Mouse (Mus musculus) liver, postnatal 0 days (tissue): ENCODE data around the gene Actr2. TPM values are rescaled to one million over a fixed set of nuclear protein-coding genes. Genes with fewer than 3 reads are reported as not detected.
A peak's percentile ranks its signal among the peaks of the same experiment; 100 is the strongest.
"Not testable (repeated sequence)": the region's sequence is repeated elsewhere in the genome, so short reads cannot be mapped to it uniquely, and the experiment has no call there.

Experiments
- ATAC-seq: fragments of 200-750 bp; cut with Nextera tagmentation; 2 replicates; pipeline ENCODE4 v1.8.0; 2017; ENCODE audit warnings: mild to moderate bottlenecking, moderate library complexity
- DNase-seq: peaks from one replicate; pipeline ENCODE4 v3.0.0-alpha.2; 2016
- H3K27ac ChIP-seq: fragments of 300-500 bp; sonication (generic); 2 replicates; pipeline ENCODE4 v1.5.1; 2014; ENCODE audit warnings: antibody characterized with exemption, moderate library complexity, mild to moderate bottlenecking, low read depth
- H3K27me3 ChIP-seq: fragments of 300-500 bp; sonication (generic); 2 replicates; pipeline ENCODE4 v1.6.1; 2014; ENCODE audit warnings: low read length, control low read depth, mixed read lengths; ENCODE audit not compliant: insufficient read depth
- H3K36me3 ChIP-seq: fragments of 300-500 bp; sonication (generic); replicated peaks from 2 replicates; pipeline ENCODE4 v1.6.1; 2014; ENCODE audit warnings: mild to moderate bottlenecking, control low read depth, low read length, moderate library complexity, mixed read lengths; ENCODE audit not compliant: insufficient read depth
- H3K4me1 ChIP-seq: fragments of 300-500 bp; sonication (generic); 2 replicates; pipeline ENCODE4 v1.6.1; 2014; ENCODE audit warnings: antibody characterized with exemption, mild to moderate bottlenecking, control low read depth; ENCODE audit not compliant: insufficient read depth
- H3K4me2 ChIP-seq: fragments of 300-500 bp; sonication (generic); 2 replicates; pipeline ENCODE4 v1.6.1; 2014; ENCODE audit warnings: low read depth, mild to moderate bottlenecking, low read length, moderate library complexity, mixed read lengths
- H3K4me3 ChIP-seq: fragments of 300-500 bp; sonication (generic); 2 replicates; pipeline ENCODE4 v1.5.1; 2014; ENCODE audit warnings: low read depth, low read length
- H3K9ac ChIP-seq: fragments of 300-500 bp; sonication (generic); replicated peaks from 2 replicates; pipeline ENCODE4 v1.6.1; 2014; ENCODE audit warnings: mild to moderate bottlenecking, moderate library complexity
- H3K9me3 ChIP-seq: fragments of 300-500 bp; sonication (generic); 2 replicates; pipeline ENCODE4 v1.6.1; 2016; ENCODE audit warnings: mild to moderate bottlenecking, control low read depth, low read length, mixed read lengths
- CTCF ChIP-seq: sonication (generic); IDR thresholded peaks from 2 replicates; pipeline ENCODE4 v1.5.1; 2016; ENCODE audit warnings: antibody characterized with exemption, low read depth
- EP300 ChIP-seq: IDR thresholded peaks from 2 replicates; pipeline ENCODE4 v1.6.1; 2016; ENCODE audit warnings: antibody characterized with exemption, low read depth, mild to moderate bottlenecking
- whole genome bisulfite sequencing: fragments of 180-500 bp; shearing (Covaris S2); extraction: QIAGEN DNeasy Blood & Tissue Kit; methylation state at CpG from one replicate; pipeline ENCODE4 v1.1.7; 2014; ENCODE audit not compliant: insufficient replicate concordance; 5-methylcytosine and 5-hydroxymethylcytosine counted together
- polyA plus RNA-seq: library from polyadenylated mRNA; unstranded; fragments of >200 nt; fragmentation: Nextera tagmentation; extraction: Ambion mirVana; gene quantifications from 2 replicates; pipeline ENCODE4 v1.2.1, GENCODE M21; 2015

Actr2 gene
- polyA plus RNA-seq = 49.1 and 54.3 TPM in 2 replicates

GRCm38 (mm10) chr11:20112741-20113480 lies at the start of gene Actr2:
Gene Actr2, minus strand, starts transcription at chr11:20112913.
- 0 out of 2 replicates have a peak, but pooled peaks cover 5% of the 10 kb centered on the region for H3K36me3 ChIP-seq
- WGBS = under 1% methylated on average over 44 of the region's 57 CpGs
- peaks cover 23% of the 10 kb centered on the region; the same call in 1 of the 2 replicates for H3K4me1 ChIP-seq
- peak within 1 kb of the TSS; percentile 99 for H3K27ac ChIP-seq
- H3K4me3 ChIP-seq = peak within 1 kb of the TSS; percentile 77
- peak; percentile 100 for DNase-seq
- peak within 1 kb of the TSS; percentile 99 for H3K9ac ChIP-seq
- H3K27me3 ChIP-seq = no peaks in the 10 kb centered on the region
- TF ChIP-seq EP300 = no peak; the same call in 1 of the 2 replicates
- TF ChIP-seq CTCF = no peak
- H3K9me3 ChIP-seq = no peaks in the 10 kb centered on the region
- peak within 1 kb of the TSS; percentile 81 for H3K4me2 ChIP-seq
- ATAC-seq = peak; percentile 95

- Histone ChIP-seq H3K4me2 (no peak overlapping the region), H3K36me3 (no peaks in the 10 kb centered on the region), H3K9me3 (no peaks in the 10 kb centered on the region), H3K27ac (no peak overlapping the region), H3K9ac (no peak overlapping the region), H3K4me1 (no peaks in the 10 kb centered on the region), H3K27me3 (no peaks in the 10 kb centered on the region), H3K4me3 (no peak overlapping the region)
- TF ChIP-seq EP300 (no peak), CTCF (no peak)
- DNase-seq (no peak), ATAC-seq (no peak)
Measured at GRCm38 (mm10) chr11:20158879-20159278, 46.2 kb upstream of the Actr2 start.

GRCm38 (mm10) chr11:20153542-20153941 lies 40.8 kb upstream of the Actr2 start:
- not testable (repeated sequence) for H3K27me3 ChIP-seq

GRCm38 (mm10) chr11:20152107-20152901 lies 39.6 kb upstream of the Actr2 start:
- ATAC-seq = no peak

More at GRCm38 (mm10) chr11:20153542-20153941, 40.8 kb upstream of the Actr2 start:
- H3K4me1 ChIP-seq, H3K27ac ChIP-seq, H3K36me3 ChIP-seq, H3K4me3 ChIP-seq, H3K4me2 ChIP-seq, H3K9me3 ChIP-seq, ATAC-seq, DNase-seq, H3K9ac ChIP-seq: not testable (repeated sequence)
- WGBS = 89% methylated on average over 5 of the region's 5 CpGs

GRCm38 (mm10) chr11:20151290-20151689 lies 38.6 kb upstream of the Actr2 start:
- Histone ChIP-seq H3K27ac (no peak overlapping the region), H3K4me2 (no peak overlapping the region), H3K9ac (no peak overlapping the region), H3K4me3 (no peak overlapping the region), H3K9me3 (peaks cover 2% of the 10 kb centered on the region; the same call in 1 of the 2 replicates), H3K4me1 (no peaks in the 10 kb centered on the region), H3K27me3 (no peaks in the 10 kb centered on the region), H3K36me3 (no peaks in the 10 kb centered on the region)
- DNase-seq (no peak), ATAC-seq (no peak)
- 61% methylated on average over 5 of the region's 5 CpGs for WGBS
- no peak for TF ChIP-seq EP300
- no peak for TF ChIP-seq CTCF

More at GRCm38 (mm10) chr11:20152107-20152901, 39.6 kb upstream of the Actr2 start:
- H3K4me1 ChIP-seq = no peaks in the 10 kb centered on the region
- no peaks in the 10 kb centered on the region for H3K27me3 ChIP-seq
- 71% methylated on average over 4 of the region's 4 CpGs for WGBS
- TF ChIP-seq CTCF (no peak), EP300 (no peak)
- H3K27ac ChIP-seq = no peak overlapping the region
- no peak overlapping the region for H3K4me2 ChIP-seq
- H3K4me3 ChIP-seq = no peak overlapping the region
- DNase-seq = no peak
- no peaks in the 10 kb centered on the region for H3K36me3 ChIP-seq
- no peak overlapping the region for H3K9ac ChIP-seq
- H3K9me3 ChIP-seq = peaks cover 2% of the 10 kb centered on the region; the same call in 1 of the 2 replicates

GRCm38 (mm10) chr11:20149936-20150335 lies 37.2 kb upstream of the Actr2 start:
- ATAC-seq (no peak), DNase-seq (no peak)
- peaks cover 2% of the 10 kb centered on the region; the same call in 1 of the 2 replicates for H3K9me3 ChIP-seq
- no peaks in the 10 kb centered on the region for H3K4me1 ChIP-seq
- TF ChIP-seq CTCF (no peak), EP300 (no peak)
- no peak overlapping the region for H3K4me2 ChIP-seq
- H3K27me3 ChIP-seq = no peaks in the 10 kb centered on the region
- H3K27ac ChIP-seq = no peak overlapping the region
- H3K36me3 ChIP-seq = no peaks in the 10 kb centered on the region
- H3K9ac ChIP-seq = no peak overlapping the region
- H3K4me3 ChIP-seq = no peak overlapping the region
- 83% methylated on average over 3 of the region's 3 CpGs for WGBS
